Mouse (Mus musculus): Measurements from ENCODE around the gene Tnfrsf19. TPM values are rescaled to one million over a fixed set of nuclear protein-coding genes. Genes with fewer than 3 reads are reported as not detected.
A peak's percentile ranks its signal among the peaks of the same experiment; 100 is the strongest.

Tnfrsf19 gene
- polyA plus RNA-seq, 1 experiment from 2014 or later, result 51.1 TPM

DNA sequence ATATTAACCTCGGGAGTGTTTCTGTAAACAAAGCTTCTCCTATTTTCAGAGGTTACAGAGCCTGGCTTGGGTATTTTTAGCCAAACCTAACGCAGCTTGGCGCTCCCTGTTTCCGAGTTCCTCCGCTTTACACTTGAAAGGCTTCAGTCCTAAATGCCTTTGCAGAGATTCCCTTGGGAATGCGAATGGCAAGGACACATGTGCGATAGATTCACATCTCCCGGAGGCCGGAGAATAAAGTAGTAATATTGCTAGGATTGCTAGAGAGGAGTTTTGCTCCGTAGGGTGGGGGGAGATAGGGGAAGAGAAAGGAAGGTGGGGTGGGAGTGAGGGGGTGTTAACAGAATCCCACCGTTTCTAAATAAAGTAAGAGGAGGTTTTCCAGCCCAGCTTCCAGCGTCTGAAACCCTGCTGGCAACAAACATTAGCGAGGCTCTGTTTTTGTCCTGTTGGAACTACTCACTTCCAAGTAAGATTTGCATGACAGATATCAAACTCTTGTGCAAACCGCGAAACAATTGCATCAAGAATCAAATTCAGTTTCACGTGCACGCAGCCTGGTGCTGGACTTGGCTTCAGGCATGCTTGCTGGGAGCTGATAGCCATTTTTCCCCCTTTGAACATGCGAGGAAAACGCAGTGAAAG lies 722 bp downstream of the Tnfrsf19 start:
- Histone ChIP-seq H3K36me3 (no peaks in the 10 kb centered on the region), H3K9me3 (no peaks in the 10 kb centered on the region), H3K27me3 (0 out of 2 replicates have a peak, but pooled peaks cover 8% of the 10 kb centered on the region), H3K9ac (peak overlapping the region; percentile 73), H3K4me3 (peak overlapping the region; percentile 55), H3K4me1 (peaks cover 32% of the 10 kb centered on the region), H3K4me2 (replicated peaks) (peak overlapping the region; percentile 90), H3K27ac (peak overlapping the region; percentile 75)
- under 1% methylated on average over 19 of the region's 19 CpGs for WGBS
- no peak for ATAC-seq (ENCODE audit: low FRiP score, low read depth)

DNA sequence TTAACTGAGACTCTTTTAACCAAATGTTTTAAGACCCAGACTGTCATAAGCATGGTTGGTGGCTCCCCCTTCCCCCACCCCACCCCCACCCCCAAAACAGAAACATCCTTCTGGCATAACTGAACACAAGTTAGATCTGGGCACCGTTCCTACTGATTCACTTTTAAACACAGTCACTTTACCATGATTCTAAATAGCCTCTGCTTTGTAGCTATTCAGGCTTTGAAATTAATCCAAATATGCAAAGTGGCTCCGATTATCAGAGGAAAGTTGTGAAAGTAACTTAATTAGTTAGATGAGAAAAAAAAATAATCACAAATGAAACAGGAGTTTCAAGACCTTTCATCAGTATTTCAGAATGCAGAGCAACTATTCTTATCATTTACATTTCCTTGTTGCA lies 2.0 kb downstream of the Tnfrsf19 start:
- Histone ChIP-seq H3K4me1 (peaks cover 32% of the 10 kb centered on the region), H3K4me2 (replicated peaks) (peak overlapping the region; percentile 90), H3K36me3 (no peaks in the 10 kb centered on the region), H3K27me3 (0 out of 2 replicates have a peak, but pooled peaks cover 12% of the 10 kb centered on the region), H3K9me3 (no peaks in the 10 kb centered on the region), H3K4me3 (peak overlapping the region; percentile 55), H3K9ac (no peak overlapping the region), H3K27ac (no peak overlapping the region)
- no peak for ATAC-seq (ENCODE audit: low FRiP score, low read depth)
- WGBS, result 15% methylated on average over 2 of the region's 2 CpGs

DNA sequence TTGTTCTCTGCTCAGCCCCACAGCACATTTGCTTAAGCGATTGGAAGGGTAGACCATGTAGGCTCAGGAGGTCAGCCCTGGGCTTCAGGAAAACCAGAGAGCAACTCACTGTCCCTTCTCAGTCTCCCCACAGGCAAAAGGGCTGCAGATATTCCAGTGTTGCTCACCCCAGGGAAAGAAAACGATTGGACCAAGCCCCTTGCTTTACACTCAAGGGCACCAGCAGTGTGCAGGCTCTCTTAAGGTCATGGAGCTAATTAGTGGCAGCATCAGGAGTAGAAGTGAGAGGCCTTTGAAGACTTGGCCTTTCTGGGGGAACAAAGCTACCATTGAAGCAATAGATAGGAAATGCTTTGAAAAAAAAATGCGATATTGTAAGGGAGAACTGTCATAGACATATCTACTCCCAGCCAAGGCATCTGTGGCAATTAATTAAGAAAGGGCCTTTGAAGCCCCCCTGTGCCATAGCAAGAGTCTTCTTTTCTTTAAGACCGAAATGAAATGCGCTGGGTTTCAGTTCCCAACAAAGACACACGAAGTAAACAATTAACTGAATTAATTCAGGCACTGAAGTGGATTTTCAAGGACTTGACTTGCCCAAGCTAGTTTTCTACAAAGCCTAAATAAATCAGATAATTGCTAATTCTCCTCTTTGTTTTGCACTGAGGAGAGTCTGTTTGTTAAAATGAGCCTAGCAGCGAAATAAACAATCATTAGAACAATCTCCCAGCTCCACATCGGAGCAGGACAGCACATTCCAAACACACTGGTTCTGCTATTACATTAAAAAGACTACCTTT lies 2.6 kb downstream of the Tnfrsf19 start:
- Histone ChIP-seq H3K9me3 (no peaks in the 10 kb centered on the region), H3K36me3 (no peaks in the 10 kb centered on the region), H3K4me3 (peak overlapping the region; percentile 55), H3K27me3 (0 out of 2 replicates have a peak, but pooled peaks cover 12% of the 10 kb centered on the region), H3K27ac (no peak overlapping the region), H3K4me1 (peaks cover 32% of the 10 kb centered on the region), H3K9ac (no peak overlapping the region), H3K4me2 (replicated peaks) (peak overlapping the region; percentile 90)
- WGBS, result 10% methylated on average over 8 of the region's 8 CpGs
- no peak for ATAC-seq (ENCODE audit: low FRiP score, low read depth)

- 51% methylated on average over 3 of the region's 3 CpGs for WGBS
- no peak overlapping the region for H3K27ac ChIP-seq
- H3K27me3 ChIP-seq, result 0 out of 2 replicates have a peak, but pooled peaks cover 6% of the 10 kb centered on the region
- H3K36me3 ChIP-seq, result no peaks in the 10 kb centered on the region
- H3K4me1 ChIP-seq, result peaks cover 39% of the 10 kb centered on the region
- no peaks in the 10 kb centered on the region for H3K9me3 ChIP-seq
- H3K9ac ChIP-seq, result no peak overlapping the region
- no peak for ATAC-seq (ENCODE audit: low FRiP score, low read depth)
- no peak overlapping the region for H3K4me2 ChIP-seq (replicated peaks)
- no peak overlapping the region for H3K4me3 ChIP-seq
These were observed 4.0 kb downstream of the Tnfrsf19 start for GRCm38 (mm10) chr14:61042291-61042690.

DNA sequence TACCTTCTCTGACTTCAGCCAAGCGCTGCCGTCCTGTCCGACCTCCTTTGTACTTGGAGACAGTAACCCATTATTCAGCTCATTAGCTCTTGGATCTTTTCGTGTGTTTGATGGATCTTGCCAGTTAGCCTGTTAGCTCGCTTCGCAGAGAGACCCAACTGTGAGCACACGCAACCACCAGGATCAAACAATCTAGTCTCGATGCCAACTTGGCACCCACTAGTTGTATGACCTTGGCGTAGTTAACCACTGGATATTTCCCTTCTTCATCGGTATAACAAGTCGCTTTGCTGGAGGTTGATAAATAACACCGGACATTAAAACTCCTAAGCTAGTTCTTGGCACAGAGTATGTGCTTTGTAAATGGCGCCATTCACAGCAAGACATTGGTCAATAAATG lies 6.1 kb downstream of the Tnfrsf19 start:
- no peak overlapping the region for H3K4me3 ChIP-seq
- no peaks in the 10 kb centered on the region for H3K36me3 ChIP-seq
- H3K9ac ChIP-seq, result no peak overlapping the region
- no peak for ATAC-seq (ENCODE audit: low FRiP score, low read depth)
- no peak overlapping the region for H3K27ac ChIP-seq
- H3K4me2 ChIP-seq (replicated peaks), result no peak overlapping the region
- peaks cover 32% of the 10 kb centered on the region for H3K4me1 ChIP-seq
- H3K27me3 ChIP-seq, result 0 out of 2 replicates have a peak, but pooled peaks cover 6% of the 10 kb centered on the region
- H3K9me3 ChIP-seq, result no peaks in the 10 kb centered on the region
- WGBS, result 87% methylated on average over 13 of the region's 13 CpGs

DNA sequence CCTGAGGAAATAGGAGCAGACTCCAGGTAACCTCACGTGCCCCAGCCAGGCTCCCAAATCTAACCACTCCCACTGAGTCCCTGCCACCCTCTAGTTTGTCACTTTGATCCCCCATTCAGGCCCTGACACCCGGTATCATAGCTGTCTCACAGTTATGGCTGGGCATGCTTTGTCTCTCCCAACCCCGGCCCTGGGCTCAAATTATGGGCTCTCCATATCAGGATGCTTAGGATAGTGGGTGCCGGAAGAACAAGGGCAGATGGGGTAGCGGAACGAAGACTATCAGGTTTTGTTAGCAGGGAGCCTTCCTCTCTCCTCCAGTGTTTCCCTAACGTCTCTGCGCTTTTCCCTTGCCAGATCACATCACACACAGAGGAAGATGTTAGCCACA lies 8.2 kb downstream of the Tnfrsf19 start:
- peaks cover 19% of the 10 kb centered on the region for H3K4me1 ChIP-seq
- no peak overlapping the region for H3K27ac ChIP-seq
- peak overlapping the region; percentile 100 for H3K4me2 ChIP-seq (replicated peaks)
- H3K9me3 ChIP-seq, result no peaks in the 10 kb centered on the region
- peak overlapping the region; percentile 65 for H3K4me3 ChIP-seq
- 23% methylated on average over 8 of the region's 8 CpGs for WGBS
- H3K27me3 ChIP-seq, result 0 out of 2 replicates have a peak, but pooled peaks cover 6% of the 10 kb centered on the region
- peak overlapping the region; percentile 74; the same call in 1 of the 2 replicates for H3K9ac ChIP-seq
- H3K36me3 ChIP-seq, result no peaks in the 10 kb centered on the region
- no peak for ATAC-seq (ENCODE audit: low FRiP score, low read depth)

DNA sequence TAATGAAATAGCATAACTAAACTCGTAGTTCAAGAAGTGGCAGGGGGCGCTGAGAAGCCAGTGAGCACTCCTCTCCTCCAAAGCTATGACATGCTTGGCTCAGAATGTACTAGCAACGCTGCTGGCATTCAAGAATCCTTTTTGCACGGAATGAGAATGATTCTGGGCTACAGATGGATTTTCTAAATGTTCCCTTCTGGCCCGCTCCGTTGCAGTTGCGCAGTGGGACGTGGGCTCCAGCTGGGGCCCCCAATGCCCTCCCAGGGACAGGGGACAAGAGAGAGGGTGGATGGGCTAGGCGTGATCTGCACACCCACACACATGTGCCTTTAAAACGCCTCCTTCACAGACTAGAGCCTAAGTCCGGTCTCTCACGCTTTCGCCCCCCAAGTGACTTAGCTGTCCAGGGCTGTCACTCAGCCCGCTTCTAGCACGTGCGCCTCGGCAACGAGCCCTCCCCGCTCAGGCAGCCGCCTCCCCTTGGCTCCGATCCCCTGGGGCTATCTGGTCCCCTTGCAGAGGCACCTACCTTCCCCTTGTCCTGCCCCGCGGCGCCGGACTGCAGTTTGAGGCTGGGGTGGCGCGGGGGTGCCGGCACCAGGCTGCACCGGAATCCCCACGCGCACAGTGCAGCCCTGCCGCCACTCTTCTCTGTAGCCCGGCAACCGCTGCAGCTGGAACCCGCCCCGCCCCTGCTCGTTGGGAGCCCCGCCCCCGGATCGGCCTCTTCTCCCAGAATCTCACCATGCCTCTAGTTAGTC lies 8.8 kb downstream of the Tnfrsf19 start:
- ATAC-seq (ENCODE audit: low FRiP score, low read depth), result peak; percentile 88
- WGBS, result under 1% methylated on average over 38 of the region's 40 CpGs
- Histone ChIP-seq H3K27ac (no peak overlapping the region), H3K27me3 (0 out of 2 replicates have a peak, but pooled peaks cover 6% of the 10 kb centered on the region), H3K9me3 (no peaks in the 10 kb centered on the region), H3K4me3 (peak overlapping the region; percentile 65), H3K36me3 (no peaks in the 10 kb centered on the region), H3K9ac (peak overlapping the region; percentile 74), H3K4me2 (replicated peaks) (peak overlapping the region; percentile 100), H3K4me1 (peaks cover 19% of the 10 kb centered on the region)

DNA sequence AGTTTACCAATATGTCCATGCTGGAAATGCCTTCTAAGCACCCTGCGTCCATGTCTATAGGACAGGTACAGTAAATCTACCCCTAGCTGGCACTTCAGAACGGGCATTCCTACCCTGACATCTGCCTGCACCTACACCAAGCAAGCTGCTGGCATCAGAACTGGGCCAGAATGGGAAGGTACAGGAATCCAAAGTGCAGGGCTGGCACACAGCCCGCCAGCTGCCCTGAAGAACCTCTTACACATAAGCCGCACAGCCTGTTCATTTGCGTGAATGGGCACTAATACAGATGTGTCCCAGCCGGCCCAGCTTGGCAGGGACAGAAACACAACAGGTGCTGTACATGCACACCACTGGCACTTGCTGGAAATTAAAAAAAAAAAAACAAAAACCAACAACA lies 15.9 kb downstream of the Tnfrsf19 start:
- Histone ChIP-seq H3K36me3 (no peaks in the 10 kb centered on the region), H3K4me2 (replicated peaks) (no peak overlapping the region), H3K4me3 (no peak overlapping the region), H3K27me3 (no peaks in the 10 kb centered on the region), H3K27ac (no peak overlapping the region), H3K4me1 (peaks cover 4% of the 10 kb centered on the region; the same call in 1 of the 2 replicates), H3K9me3 (no peaks in the 10 kb centered on the region), H3K9ac (no peak overlapping the region)
- 91% methylated on average over 6 of the region's 6 CpGs for WGBS
- ATAC-seq (ENCODE audit: low FRiP score, low read depth), result no peak

DNA sequence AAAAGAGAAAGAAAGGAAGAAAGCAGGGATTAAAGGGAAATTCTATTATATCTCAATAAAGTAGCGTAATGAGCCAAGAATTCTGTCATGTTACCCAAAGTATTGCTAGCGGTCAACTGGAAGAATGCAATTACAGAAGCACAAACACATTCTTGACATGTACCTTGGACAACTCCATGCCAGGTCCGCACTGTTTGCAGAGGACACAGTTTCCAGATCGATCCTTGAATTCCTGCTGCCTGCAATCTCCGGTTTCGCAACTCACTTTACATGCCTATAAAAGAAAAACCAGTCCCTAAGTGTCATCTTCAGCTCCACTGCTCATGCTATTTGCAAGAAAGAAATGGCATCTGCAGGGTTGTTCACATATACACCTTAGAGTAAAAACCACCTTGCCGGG lies 22.3 kb downstream of the Tnfrsf19 start:
- no peaks in the 10 kb centered on the region for H3K36me3 ChIP-seq

DNA sequence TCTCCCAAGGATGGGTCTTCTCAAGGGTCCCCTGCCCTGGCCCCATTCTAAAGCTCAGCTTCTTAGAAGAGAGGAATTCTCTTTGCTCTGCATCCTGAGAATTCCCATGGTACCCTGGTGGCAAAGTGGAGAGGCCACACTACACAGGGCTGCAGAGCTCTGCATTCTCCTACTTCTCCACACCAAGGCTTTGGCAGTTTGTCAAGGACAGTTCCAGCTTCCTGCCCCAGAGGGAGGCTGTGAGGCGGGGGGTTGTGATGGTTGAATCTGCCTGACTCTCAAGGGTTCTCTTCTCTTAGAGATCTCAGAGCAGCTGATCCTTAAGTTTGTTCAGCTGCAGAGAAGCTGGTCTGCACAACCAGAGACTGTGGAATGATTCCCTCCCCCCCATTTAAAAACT lies 23.9 kb downstream of the Tnfrsf19 start:
- H3K4me2 ChIP-seq (replicated peaks), result no peak overlapping the region
- ATAC-seq (ENCODE audit: low FRiP score, low read depth), result no peak
- no peak overlapping the region for H3K4me3 ChIP-seq
- peaks cover under 1% of the 10 kb centered on the region; the same call in 1 of the 2 replicates for H3K27me3 ChIP-seq
- 63% methylated on average over 1 of the region's 1 CpGs for WGBS
- no peak overlapping the region for H3K9ac ChIP-seq
- H3K36me3 ChIP-seq, result no peaks in the 10 kb centered on the region
- H3K4me1 ChIP-seq, result peaks cover 12% of the 10 kb centered on the region
- no peaks in the 10 kb centered on the region for H3K9me3 ChIP-seq
- no peak overlapping the region for H3K27ac ChIP-seq

More for the DNA sequence above, 22.3 kb downstream of the Tnfrsf19 start:
- no peaks in the 10 kb centered on the region for H3K9me3 ChIP-seq
- H3K4me2 ChIP-seq (replicated peaks), result no peak overlapping the region
- ATAC-seq (ENCODE audit: low FRiP score, low read depth), result no peak
- 85% methylated on average over 7 of the region's 7 CpGs for WGBS
- H3K9ac ChIP-seq, result no peak overlapping the region
- no peak overlapping the region for H3K4me3 ChIP-seq
- no peak overlapping the region for H3K27ac ChIP-seq
- peaks cover 3% of the 10 kb centered on the region; the same call in 1 of the 2 replicates for H3K4me1 ChIP-seq
- H3K27me3 ChIP-seq, result no peaks in the 10 kb centered on the region

GRCm38 (mm10) chr14:61020968-61021367 lies 25.3 kb downstream of the Tnfrsf19 start:
- ATAC-seq (ENCODE audit: low FRiP score, low read depth), result no peak
- peaks cover 16% of the 10 kb centered on the region for H3K4me1 ChIP-seq
- WGBS, result 64% methylated on average over 2 of the region's 2 CpGs
- peaks cover 6% of the 10 kb centered on the region; the same call in 1 of the 2 replicates for H3K27me3 ChIP-seq
- no peak overlapping the region for H3K9ac ChIP-seq
- no peak overlapping the region for H3K4me2 ChIP-seq (replicated peaks)
- H3K27ac ChIP-seq, result no peak overlapping the region
- no peaks in the 10 kb centered on the region for H3K9me3 ChIP-seq
- no peak overlapping the region for H3K4me3 ChIP-seq
- no peaks in the 10 kb centered on the region for H3K36me3 ChIP-seq

- Histone ChIP-seq H3K4me3 (no peak overlapping the region), H3K9ac (no peak overlapping the region), H3K9me3 (no peaks in the 10 kb centered on the region), H3K36me3 (no peaks in the 10 kb centered on the region), H3K27ac (no peak overlapping the region), H3K4me2 (replicated peaks) (no peak overlapping the region), H3K27me3 (peaks cover 15% of the 10 kb centered on the region), H3K4me1 (peaks cover 16% of the 10 kb centered on the region)
- ATAC-seq (ENCODE audit: low FRiP score, low read depth), result no peak
- WGBS, result 74% methylated on average over 1 of the region's 1 CpGs
These were observed 26.4 kb downstream of the Tnfrsf19 start for GRCm38 (mm10) chr14:61019880-61020279.

Data from limb, embryonic 13.5 days (tissue).